Mouse (Mus musculus) thymus, postnatal 0 days (tissue): ENCODE measurements around the gene Crabp2. TPM values are rescaled to one million over a fixed set of nuclear protein-coding genes. Genes with fewer than 3 reads are reported as not detected.

ENCODE experiments used
- DNase-seq: peaks from one replicate; pipeline ENCODE4 v3.0.0-alpha.2; 2015; ENCODE audit warnings: low spot score
- polyA plus RNA-seq: library from polyadenylated mRNA; unstranded; fragments of >200 nt; fragmentation: Nextera tagmentation; extraction: Ambion mirVana; gene quantifications from 2 replicates; pipeline ENCODE4 v1.2.1, GENCODE M21; 2015

Gene Crabp2
- polyA plus RNA-seq, 1 experiment from 2014 or later, result 35.5 TPM

GRCm38 (mm10) chr3:87958056-87958455, 9.6 kb downstream of the Crabp2 start:
- no peak for DNase-seq

DNA sequence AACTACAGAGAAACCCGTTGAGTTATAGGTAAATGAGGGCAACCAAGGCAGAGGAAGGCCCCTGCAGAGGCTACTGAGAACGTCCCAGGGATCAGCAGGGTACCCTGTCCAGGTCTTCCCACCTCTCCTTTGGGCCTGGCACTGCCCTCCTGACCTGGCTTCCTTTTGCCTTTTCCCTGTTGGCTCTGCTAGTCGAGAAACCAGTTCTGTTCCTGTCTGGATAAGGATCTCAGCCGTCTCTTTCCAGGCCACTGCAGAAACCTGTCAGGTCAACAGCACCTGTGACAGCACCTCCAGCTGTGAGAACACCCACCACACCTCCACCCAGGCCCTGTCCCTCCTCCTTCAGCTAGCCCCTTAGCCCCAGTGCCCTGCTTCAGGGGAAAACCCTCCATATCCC, 10.0 kb downstream of the Crabp2 start:
- DNase-seq, result no peak

GRCm38 (mm10) chr3:87958967-87959366, 10.5 kb downstream of the Crabp2 start:
- no peak for DNase-seq

DNA sequence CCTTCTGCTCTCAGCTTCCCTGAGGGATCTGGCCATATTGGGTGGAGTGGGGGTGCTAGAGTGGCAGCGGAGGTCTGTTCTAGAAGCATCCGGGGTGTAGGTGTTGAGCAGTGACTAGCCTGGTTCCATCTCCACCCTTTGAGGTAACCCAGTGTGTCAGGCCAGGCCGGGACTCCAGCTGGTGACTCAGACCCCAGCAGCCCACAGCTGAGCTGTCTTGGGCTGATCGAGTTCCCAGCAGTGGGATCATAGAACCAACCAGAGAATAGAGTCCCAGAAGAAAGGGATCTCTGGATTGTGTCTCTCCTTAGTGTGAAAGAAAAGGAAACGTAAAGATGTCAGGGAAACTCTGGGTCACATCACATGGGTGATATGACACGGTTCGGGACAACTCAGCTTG, 10.9 kb downstream of the Crabp2 start:
- no peak for DNase-seq

DNA sequence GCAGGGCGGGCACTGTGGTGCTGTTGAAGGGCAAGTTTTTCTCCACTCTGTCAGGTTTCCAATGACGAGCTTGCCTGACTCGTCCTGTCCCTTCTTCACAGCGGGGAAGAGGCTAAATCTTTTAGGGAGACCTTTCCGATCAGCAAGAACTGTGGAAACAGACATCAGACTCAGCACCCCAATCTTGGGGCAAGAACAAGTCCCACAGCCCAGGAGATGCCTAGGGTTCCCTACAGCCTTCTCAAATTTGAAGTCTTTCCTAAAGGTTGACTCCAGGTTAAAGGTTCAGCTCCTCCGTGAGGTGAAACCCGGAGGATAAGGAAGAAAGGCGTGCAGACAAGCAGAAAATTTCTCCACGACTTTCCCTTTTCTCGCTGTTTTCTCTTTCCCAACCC, 11.7 kb downstream of the Crabp2 start:
- DNase-seq, result no peak

DNA sequence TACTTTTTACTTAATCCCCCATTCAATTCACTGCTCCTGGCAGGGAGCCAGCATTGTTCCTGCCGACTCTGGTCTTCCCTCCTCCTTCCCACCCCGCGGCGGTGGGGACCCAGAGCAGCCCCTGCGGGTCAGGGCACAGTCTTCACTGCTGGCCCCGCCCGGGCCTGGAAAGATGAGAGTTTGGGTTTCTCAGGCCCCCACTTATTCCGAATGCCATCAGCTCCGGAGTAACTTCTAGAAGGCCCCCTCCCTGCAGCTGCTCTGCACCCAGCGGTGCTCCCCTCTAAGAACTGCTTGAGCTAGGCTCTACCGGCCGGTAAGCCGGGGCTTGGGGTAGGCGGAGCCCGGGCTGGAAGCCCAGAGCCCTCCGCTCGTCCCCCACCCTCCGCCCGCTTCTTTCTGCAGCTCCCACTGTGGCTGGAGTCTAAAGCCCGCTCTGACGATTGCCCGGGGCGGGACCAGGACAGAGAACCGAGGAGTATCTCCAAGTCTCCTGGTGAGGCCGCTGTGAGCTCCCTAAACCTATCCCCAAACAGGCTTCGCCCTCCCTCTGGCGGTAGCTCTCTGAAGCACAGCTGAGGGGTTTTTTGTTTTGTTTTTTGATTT, 12.2 kb downstream of the Crabp2 start:
- DNase-seq, result peak; percentile 78

GRCm38 (mm10) chr3:87970184-87970938, 21.9 kb downstream of the Crabp2 start:
- DNase-seq, result peak; percentile 81

DNA sequence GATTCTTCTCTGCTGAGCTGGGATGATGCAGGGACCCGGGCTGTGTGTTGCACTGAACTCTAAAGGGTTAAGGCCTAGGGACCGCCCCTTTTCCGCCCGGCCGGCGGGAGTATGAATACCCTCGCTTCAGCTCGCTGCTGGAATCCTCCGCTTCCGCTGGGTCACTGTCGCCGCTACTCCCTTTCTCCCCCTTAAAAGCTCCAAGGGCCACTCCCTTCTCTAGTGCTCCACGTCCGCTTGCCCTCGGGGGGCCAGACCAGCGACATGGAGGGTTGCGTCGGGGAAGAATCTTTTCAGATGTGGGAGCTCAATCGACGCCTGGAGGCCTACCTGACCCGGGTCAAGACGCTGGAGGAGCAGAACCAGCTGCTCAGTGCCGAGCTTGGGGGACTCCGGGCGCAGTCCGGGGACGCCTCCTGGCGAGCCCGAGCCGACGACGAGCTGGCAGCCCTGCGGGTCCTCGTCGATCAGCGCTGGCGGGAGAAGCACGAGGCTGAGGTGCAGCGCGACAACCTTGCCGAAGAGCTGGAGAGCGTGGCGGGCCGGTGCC, 22.5 kb downstream of the Crabp2 start, which contains the start of gene Nes:
Nes (plus strand) TSS at position 140 of the 550 bp plus-strand sequence.
- peak; percentile 33 for DNase-seq

DNA sequence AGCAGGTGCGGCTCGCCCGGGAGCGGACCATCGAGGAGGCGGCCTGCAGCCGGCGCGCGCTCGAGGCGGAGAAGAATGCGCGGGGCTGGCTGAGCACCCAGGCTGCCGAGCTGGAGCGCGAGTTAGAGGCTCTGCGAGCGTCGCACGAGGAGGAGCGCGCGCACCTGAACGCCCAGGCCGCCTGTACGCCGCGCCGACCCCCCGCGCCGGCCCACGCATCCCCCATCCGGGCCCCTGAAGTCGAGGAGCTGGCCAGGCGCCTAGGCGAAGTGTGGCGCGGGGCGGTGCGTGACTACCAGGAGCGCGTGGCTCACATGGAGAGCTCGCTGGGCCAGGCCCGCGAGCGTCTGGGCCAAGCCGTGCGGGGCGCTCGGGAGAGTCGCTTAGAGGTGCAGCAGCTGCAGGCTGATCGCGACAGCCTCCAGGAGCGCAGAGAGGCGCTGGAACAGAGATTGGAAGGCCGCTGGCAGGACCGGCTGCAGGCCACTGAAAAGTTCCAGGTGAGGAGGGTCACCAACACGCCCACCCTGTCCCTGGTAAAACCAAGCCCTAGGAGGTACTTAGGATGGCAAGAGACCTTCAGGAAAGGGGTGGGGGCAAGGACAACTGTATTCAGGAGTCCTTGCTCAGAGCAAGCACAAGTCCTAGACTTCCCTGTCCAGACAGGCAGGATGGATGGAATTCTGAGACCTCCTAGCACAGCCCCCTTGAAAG, 23.2 kb downstream of the Crabp2 start:
- DNase-seq, result no peak

DNA sequence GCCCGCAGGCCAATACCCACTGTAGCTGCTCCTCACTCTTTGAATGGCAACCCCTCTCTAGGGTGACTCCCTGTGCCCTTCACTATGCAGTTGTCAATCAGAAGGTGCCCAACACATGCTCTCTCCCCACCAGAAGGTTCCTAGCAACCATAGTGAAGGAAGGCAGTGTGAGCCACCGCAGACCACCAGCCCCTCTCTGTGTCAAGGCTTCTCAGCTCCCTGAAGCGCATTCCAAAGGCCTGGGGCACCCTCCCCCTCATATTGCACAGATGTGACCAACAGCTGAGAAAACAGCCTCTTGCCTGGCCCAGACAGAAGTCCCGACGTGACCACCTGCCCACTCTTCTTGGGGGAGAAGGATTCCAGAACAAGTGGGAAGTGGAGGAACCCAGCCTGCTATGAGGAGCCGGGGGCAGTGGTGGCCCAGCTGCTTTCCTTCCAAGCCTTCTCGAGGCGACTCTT, 23.8 kb downstream of the Crabp2 start:
- DNase-seq, result no peak

DNA sequence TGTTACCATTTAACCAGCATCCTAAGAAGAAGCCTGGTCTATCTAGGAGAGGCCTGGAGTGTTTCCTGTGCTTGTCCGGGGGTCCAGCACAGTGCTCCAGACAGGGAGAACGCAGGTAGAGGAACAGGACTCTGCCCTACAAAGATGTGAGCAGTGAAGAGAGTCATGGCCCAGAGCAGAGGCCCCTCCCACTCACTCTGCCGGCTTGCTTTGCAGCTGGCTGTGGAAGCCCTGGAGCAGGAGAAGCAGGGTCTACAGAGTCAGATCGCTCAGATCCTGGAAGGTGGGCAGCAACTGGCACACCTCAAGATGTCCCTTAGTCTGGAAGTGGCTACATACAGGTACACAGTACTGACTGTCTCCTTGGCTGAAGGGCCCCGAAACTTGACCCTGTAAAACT, 24.3 kb downstream of the Crabp2 start:
- DNase-seq, result no peak

- no peak for DNase-seq
Measured at GRCm38 (mm10) chr3:87973593-87974380, 25.3 kb downstream of the Crabp2 start.

DNA sequence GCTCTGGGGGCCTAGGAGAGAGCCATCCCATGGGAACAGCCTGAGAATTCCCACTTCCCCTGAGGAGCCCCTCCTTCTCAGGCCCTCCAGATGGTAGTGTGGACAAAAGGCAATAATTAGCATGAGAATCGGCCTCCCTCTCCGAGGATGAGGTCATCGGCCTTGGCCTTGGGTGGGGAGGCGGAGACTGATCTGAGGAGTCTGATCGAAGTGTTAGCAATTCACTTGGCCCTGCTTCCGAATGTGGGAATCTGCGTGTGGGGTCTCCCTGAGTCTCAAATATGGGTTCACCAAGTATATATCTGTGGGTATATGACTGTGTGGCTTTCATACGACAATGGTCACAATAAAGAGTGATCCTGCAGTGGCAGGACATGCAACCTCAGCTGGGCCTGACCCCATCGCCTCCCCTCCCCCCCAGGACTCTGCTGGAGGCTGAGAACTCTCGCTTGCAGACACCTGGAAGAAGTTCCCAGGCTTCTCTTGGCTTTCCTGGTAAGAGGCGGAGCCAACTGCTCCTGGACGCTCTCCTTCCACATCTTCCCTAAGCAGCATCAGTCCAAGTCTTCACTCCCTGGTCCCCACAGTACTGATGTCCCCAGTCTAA, 26.0 kb downstream of the Crabp2 start:
- DNase-seq, result no peak

- no peak for DNase-seq
Measured at GRCm38 (mm10) chr3:87979493-87979892, 31.0 kb downstream of the Crabp2 start.

GRCm38 (mm10) chr3:87980085-87980484, 31.6 kb downstream of the Crabp2 start:
- no peak for DNase-seq

- DNase-seq, result no peak
Measured at GRCm38 (mm10) chr3:87980728-87981127, 32.3 kb downstream of the Crabp2 start.

GRCm38 (mm10) chr3:87981214-87981760, 32.8 kb downstream of the Crabp2 start:
- no peak for DNase-seq

GRCm38 (mm10) chr3:87981894-87982835, 33.7 kb downstream of the Crabp2 start:
- DNase-seq, result no peak
